Mouse (Mus musculus): ENCODE data around the gene Ift46.

- no peak for TF ChIP-seq CTCF (conservative IDR thresholded peaks at IDR 0.05; ENCODE audit: insufficient read depth, insufficient read length, low read depth, low read length)
- no peak for TF ChIP-seq POLR2A (IDR thresholded peaks at IDR 0.05; ENCODE audit: low read depth, low read length)
Measured at GRCm38 (mm10) chr9:44747341-44747740, 20.4 kb upstream of the Ift46 start.
